Mouse (Mus musculus) CH12F3 (cell line): ENCODE measurements around the gene Notch1.

Source experiments
- in situ Hi-C: fragments of 300-500 bp; cut with MboI; formaldehyde crosslinking; loops from 2 replicates; pipeline ENCODE4 v1.14.3; 2020; ENCODE audit warnings: low sequenced_read_pairs

Notch1 gene

GRCm38 (mm10) chr2:26418120-26418519 lies 98.3 kb downstream of the Notch1 start:
- in situ Hi-C loops, result no loop called here

GRCm38 (mm10) chr2:26417066-26417465 lies 99.4 kb downstream of the Notch1 start:
- in situ Hi-C loops, result no loop called here

- in situ Hi-C loops, result no loop called here
Measured at GRCm38 (mm10) chr2:26410931-26411411, 105.5 kb downstream of the Notch1 start.

- in situ Hi-C loops, result no loop called here
Measured at GRCm38 (mm10) chr2:26410091-26410490, 106.4 kb downstream of the Notch1 start.

DNA sequence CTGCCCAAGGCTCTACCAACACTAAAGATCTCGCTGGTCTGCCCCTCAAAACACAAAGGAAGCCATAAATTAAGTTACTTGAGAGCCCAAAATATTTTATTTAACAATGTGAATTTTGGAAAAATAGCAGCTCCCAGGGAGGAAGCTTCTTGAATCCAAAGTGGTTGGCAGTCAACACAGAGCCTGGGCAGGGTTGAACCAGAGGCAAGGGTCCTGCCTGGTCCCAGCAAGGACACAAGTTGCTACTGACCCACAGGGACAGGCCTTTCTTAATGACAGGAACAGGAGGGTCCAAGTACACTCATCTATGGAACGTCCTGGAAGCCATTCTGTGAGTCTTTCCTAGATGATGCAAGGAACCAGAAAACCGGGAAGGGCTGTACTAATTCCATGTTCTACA lies 107.1 kb downstream of the Notch1 start:
- in situ Hi-C loops, result no loop called here

DNA sequence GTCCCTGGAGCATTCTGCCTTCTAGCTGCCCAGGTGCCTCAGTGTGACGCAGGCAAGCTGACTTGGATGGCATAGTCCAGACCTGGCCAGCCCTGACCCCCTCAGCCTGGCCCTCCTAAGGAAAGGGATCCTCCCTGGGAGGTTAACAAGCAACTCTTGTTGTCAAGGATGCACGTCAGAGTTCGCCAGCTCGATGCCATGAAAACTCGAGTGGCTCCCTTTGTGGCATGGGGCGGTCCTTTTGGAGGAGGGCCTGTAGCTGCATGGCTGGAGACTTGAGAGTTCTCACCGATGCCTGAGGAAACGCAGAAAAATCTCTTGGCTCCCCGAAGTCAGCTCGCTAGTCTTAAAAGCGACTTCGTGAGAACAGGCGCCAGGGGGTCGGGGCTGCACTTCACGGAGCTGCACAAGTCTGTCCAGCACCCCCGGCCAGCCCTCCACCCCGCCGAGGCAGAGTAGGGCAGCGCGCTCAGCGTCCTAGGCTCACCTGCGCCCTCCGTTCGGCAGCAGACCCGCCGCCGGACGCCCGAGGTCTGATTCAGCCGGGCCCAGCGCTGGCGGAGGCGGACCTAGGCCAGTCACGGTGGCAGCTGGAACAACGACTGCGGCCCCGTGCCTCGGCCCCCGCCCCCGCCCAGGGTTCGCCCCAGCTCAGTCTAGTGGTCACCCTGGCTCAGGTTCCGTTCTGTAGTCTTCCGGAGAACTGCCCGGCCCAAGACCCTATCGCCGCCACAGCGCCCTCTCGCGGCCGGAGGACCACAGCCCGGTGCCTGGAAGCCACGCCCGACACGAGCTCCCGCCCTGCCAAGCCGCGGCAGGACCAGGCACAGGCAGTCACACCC lies 107.7 kb downstream of the Notch1 start, which contains the start of gene Inpp5e:
TSS of gene Inpp5e (minus strand) at position 689 of the 842 bp plus-strand sequence.
- in situ Hi-C loops, result no loop called here
